Mouse (Mus musculus): ENCODE data around the gene Pecam1. TPM values are rescaled to one million over a fixed set of nuclear protein-coding genes. Genes with fewer than 3 reads are reported as not detected.
A peak's percentile ranks its signal among the peaks of the same experiment; 100 is the strongest.
"Not testable (repeated sequence)": the region's sequence is repeated elsewhere in the genome, so short reads cannot be mapped to it uniquely, and the experiment has no call there.

Gene Pecam1
- polyA plus RNA-seq, 1 experiment from 2014 or later: 16.0 TPM

- no peaks in the 10 kb centered on the region for H3K36me3 ChIP-seq (replicated peaks)
- no peak overlapping the region for H3K4me3 ChIP-seq
- no peaks in the 10 kb centered on the region for H3K9me3 ChIP-seq
- peaks cover 31% of the 10 kb centered on the region for H3K27me3 ChIP-seq (ENCODE audit: poor library complexity, severe bottlenecking)
- DNase-seq (ENCODE audit: extremely low spot score, low spot score): no peak
- peak overlapping the region; percentile 51 for H3K27ac ChIP-seq
- WGBS: 23% methylated on average over 5 of the region's 5 CpGs
- H3K4me1 ChIP-seq: peaks cover 41% of the 10 kb centered on the region
Measured at GRCm38 (mm10) chr11:106639356-106639692, 111.1 kb downstream of the Pecam1 start.

DNA sequence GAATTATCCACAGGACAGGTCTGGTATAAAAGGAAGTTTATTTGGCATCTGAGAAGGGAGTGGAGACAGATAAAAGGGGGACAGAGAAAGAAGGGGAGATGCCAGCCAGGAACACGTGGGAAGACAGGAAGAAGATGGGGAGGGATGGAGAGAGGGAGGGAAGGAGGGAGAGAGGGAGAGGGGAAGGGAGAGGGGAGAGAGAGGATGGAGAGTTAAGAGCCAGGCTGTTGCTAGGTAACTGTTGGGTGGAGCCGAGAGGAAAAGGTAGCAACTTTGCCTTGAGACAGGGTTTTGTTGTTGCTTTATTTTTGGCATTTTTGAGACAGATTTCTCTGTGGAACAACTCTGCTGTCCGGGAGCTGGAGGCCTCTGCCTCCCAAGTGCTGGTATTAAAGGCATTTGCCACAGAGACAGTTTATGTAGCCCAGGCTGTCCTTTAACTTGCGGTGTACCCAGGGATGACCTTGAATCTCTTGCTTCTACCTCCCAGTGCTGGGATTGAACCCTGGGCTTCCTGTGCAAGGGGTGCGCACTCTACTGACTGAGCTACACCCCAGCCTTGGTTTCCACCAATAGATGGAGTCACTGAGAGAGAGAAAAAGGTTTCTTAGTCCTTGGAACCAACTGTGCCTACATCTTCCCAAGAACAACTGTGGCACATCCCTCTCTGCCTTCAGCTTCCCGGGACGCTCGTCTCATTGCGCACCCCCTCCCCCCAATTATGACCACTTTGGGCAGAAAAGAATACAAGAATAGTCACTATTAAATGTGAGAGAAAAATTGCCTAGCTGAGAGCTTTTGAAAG lies 111.7 kb downstream of the Pecam1 start:
- no peak for DNase-seq (ENCODE audit: extremely low spot score, low spot score)
- no peaks in the 10 kb centered on the region for H3K9me3 ChIP-seq
- 28% methylated on average over 9 of the region's 9 CpGs for WGBS
- H3K36me3 ChIP-seq (replicated peaks): no peaks in the 10 kb centered on the region
- peaks cover 41% of the 10 kb centered on the region for H3K4me1 ChIP-seq
- H3K27ac ChIP-seq: no peak overlapping the region; the same call in 1 of the 2 replicates
- H3K4me3 ChIP-seq: no peak overlapping the region
- peaks cover 31% of the 10 kb centered on the region for H3K27me3 ChIP-seq (ENCODE audit: poor library complexity, severe bottlenecking)

DNA sequence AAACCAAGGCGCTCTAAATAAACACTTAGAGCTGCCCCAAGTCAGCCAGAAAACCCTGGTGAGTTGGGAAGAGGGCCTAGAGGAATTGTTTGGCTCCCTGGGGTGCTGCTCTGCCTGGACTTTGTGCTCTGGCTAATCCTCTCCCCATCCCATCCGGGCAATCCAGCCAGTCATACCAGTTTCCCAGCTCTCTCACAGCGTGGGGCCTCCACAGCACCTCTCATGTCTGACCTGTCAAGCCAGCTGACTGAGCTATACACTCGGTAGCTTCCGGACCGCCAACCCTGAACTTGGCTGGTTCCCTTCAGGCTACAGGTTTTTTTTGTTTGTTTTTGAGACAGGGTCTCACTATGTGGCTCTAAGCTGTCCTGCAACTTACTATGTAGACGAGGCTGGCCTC lies 112.7 kb downstream of the Pecam1 start:
- Histone ChIP-seq H3K27ac (peak overlapping the region; percentile 46), H3K36me3 (replicated peaks) (no peaks in the 10 kb centered on the region), H3K9me3 (peaks cover 8% of the 10 kb centered on the region), H3K4me1 (peaks cover 41% of the 10 kb centered on the region), H3K4me3 (no peak overlapping the region), H3K27me3 (ENCODE audit: poor library complexity, severe bottlenecking) (peaks cover 28% of the 10 kb centered on the region)
- WGBS: 7% methylated on average over 7 of the region's 7 CpGs
- DNase-seq (ENCODE audit: extremely low spot score, low spot score): no peak

GRCm38 (mm10) chr11:106635946-106636345 lies 114.5 kb downstream of the Pecam1 start:
- DNase-seq (ENCODE audit: extremely low spot score, low spot score): no peak
- Histone ChIP-seq H3K9me3 (peaks cover 15% of the 10 kb centered on the region), H3K36me3 (replicated peaks) (no peaks in the 10 kb centered on the region), H3K27ac (no peak overlapping the region), H3K4me3 (no peak overlapping the region), H3K27me3 (ENCODE audit: poor library complexity, severe bottlenecking) (peaks cover 26% of the 10 kb centered on the region), H3K4me1 (peaks cover 36% of the 10 kb centered on the region)
- 74% methylated on average over 2 of the region's 2 CpGs for WGBS

GRCm38 (mm10) chr11:106634175-106634574 lies 116.3 kb downstream of the Pecam1 start:
- H3K27ac ChIP-seq; DNase-seq (ENCODE audit: extremely low spot score, low spot score); H3K36me3 ChIP-seq (replicated peaks); H3K4me3 ChIP-seq: not testable (repeated sequence)
- Histone ChIP-seq H3K27me3 (ENCODE audit: poor library complexity, severe bottlenecking) (peaks cover 18% of the 10 kb centered on the region), H3K9me3 (peaks cover 15% of the 10 kb centered on the region), H3K4me1 (peaks cover 24% of the 10 kb centered on the region)
- 96% methylated on average over 3 of the region's 3 CpGs for WGBS

DNA sequence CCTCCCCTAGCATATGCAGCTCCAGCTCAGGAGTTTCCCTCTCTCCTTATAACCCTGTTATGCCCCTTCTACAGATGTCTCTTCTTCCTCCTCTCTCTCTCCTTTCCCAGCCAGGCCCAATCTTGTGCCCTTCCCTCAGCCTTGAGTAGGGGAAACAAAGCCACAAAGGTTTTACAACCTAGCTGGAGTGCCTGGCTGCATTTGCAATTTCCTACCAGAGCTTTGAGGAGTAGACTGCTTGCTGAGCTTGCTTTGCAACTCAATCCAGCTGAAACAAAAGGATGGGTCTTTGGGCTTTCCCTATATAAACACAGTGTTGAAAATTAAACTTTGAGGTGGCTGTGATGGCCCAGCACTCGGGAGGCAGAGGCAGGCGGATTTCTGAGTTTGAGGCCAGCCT lies 117.0 kb downstream of the Pecam1 start:
- H3K36me3 ChIP-seq (replicated peaks): no peaks in the 10 kb centered on the region
- H3K9me3 ChIP-seq: peaks cover 15% of the 10 kb centered on the region
- no peak for DNase-seq (ENCODE audit: extremely low spot score, low spot score)
- peaks cover 11% of the 10 kb centered on the region for H3K27me3 ChIP-seq (ENCODE audit: poor library complexity, severe bottlenecking)
- no peak overlapping the region for H3K27ac ChIP-seq
- H3K4me1 ChIP-seq: peaks cover 16% of the 10 kb centered on the region
- 85% methylated on average over 2 of the region's 2 CpGs for WGBS
- H3K4me3 ChIP-seq: no peak overlapping the region

DNA sequence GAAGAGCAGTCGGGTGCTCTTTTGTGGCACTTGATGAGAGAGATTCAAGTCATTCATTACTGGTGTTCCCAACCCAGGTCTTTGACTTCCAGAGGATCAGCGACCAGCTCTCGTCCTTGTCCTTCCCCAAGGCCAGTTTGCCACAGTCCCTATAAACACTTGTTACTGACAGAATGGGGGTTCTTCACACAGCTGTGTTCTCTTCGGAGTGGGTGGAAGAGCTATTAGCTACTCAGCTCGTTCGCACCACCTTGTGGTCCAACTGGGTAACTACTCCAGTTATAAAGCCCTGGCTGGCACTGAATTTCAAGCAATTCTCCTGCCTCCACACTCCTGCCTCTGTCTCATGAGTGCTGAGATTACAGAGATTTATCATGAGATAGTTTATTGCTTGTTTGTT lies 122.7 kb downstream of the Pecam1 start:
- Histone ChIP-seq H3K9me3 (peaks cover 6% of the 10 kb centered on the region), H3K27me3 (ENCODE audit: poor library complexity, severe bottlenecking) (no peaks in the 10 kb centered on the region), H3K4me1 (peaks cover 7% of the 10 kb centered on the region; the same call in 1 of the 2 replicates), H3K27ac (no peak overlapping the region), H3K4me3 (no peak overlapping the region), H3K36me3 (replicated peaks) (no peaks in the 10 kb centered on the region)
- WGBS: 23% methylated on average over 6 of the region's 6 CpGs
- DNase-seq (ENCODE audit: extremely low spot score, low spot score): peak; percentile 58

GRCm38 (mm10) chr11:106625577-106625976 lies 124.9 kb downstream of the Pecam1 start:
- Histone ChIP-seq H3K4me1 (peaks cover 11% of the 10 kb centered on the region; the same call in 1 of the 2 replicates), H3K4me3 (no peak overlapping the region), H3K27ac (no peak overlapping the region), H3K9me3 (no peaks in the 10 kb centered on the region), H3K27me3 (ENCODE audit: poor library complexity, severe bottlenecking) (no peaks in the 10 kb centered on the region), H3K36me3 (replicated peaks) (no peaks in the 10 kb centered on the region)
- WGBS: 60% methylated on average over 3 of the region's 3 CpGs
- no peak for DNase-seq (ENCODE audit: extremely low spot score, low spot score)

GRCm38 (mm10) chr11:106623629-106624028 lies 126.8 kb downstream of the Pecam1 start:
- H3K4me1 ChIP-seq: peaks cover 21% of the 10 kb centered on the region; the same call in 1 of the 2 replicates
- no peak overlapping the region for H3K27ac ChIP-seq
- no peaks in the 10 kb centered on the region for H3K9me3 ChIP-seq
- H3K27me3 ChIP-seq (ENCODE audit: poor library complexity, severe bottlenecking): no peaks in the 10 kb centered on the region
- no peak for DNase-seq (ENCODE audit: extremely low spot score, low spot score)
- H3K36me3 ChIP-seq (replicated peaks): no peaks in the 10 kb centered on the region
- 84% methylated on average over 2 of the region's 2 CpGs for WGBS
- H3K4me3 ChIP-seq: no peak overlapping the region

DNA sequence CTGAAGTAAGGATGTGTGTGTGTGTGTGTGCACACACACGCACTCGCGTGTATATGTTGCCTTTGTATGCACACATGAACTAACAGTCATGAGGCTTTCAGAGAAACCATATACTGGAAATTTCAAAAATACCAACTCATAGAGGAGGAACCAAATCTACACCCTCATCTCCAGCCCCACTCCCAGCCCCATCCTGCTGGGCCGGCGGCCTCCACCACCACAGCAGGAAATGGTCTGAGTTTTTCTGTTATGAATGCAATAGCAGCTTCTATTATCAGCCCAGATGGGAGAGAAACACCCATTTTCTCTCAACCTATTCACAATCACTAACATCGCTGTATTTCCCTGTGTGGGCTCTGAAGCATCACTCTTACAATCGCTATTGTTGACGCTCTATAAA lies 128.4 kb downstream of the Pecam1 start:
- Histone ChIP-seq H3K27ac (no peak overlapping the region), H3K27me3 (ENCODE audit: poor library complexity, severe bottlenecking) (no peaks in the 10 kb centered on the region), H3K4me1 (peaks cover 21% of the 10 kb centered on the region; the same call in 1 of the 2 replicates), H3K4me3 (no peak overlapping the region), H3K36me3 (replicated peaks) (no peaks in the 10 kb centered on the region), H3K9me3 (no peaks in the 10 kb centered on the region)
- WGBS: 92% methylated on average over 8 of the region's 8 CpGs
- no peak for DNase-seq (ENCODE audit: extremely low spot score, low spot score)

DNA sequence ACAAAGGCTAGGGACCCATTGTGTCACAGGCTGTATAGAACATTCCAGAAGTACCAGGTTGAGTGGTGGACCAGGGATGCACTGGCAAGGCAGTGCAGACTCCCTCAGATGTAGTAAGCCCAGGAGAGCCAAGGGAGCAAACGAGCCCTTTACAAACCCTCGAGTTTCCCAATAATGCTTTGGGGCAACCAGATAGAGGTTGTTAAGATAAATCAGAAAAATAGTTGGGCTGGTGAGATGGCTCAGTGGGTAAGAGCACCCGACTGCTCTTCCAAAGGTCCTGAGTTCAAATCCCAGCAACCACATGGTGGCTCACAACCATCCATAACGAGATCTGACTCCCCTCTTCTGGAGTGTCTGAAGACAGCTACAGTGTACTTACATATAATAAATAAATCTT lies 131.7 kb downstream of the Pecam1 start:
- H3K27me3 ChIP-seq (ENCODE audit: poor library complexity, severe bottlenecking); H3K9me3 ChIP-seq; H3K36me3 ChIP-seq (replicated peaks); DNase-seq (ENCODE audit: extremely low spot score, low spot score); H3K27ac ChIP-seq; H3K4me3 ChIP-seq: not testable (repeated sequence)
- 89% methylated on average over 4 of the region's 4 CpGs for WGBS
- peaks cover 14% of the 10 kb centered on the region; the same call in 1 of the 2 replicates for H3K4me1 ChIP-seq

- peaks cover 18% of the 10 kb centered on the region for H3K4me1 ChIP-seq
- 84% methylated on average over 13 of the region's 13 CpGs for WGBS
- no peaks in the 10 kb centered on the region for H3K36me3 ChIP-seq (replicated peaks)
- no peaks in the 10 kb centered on the region for H3K27me3 ChIP-seq (ENCODE audit: poor library complexity, severe bottlenecking)
- no peaks in the 10 kb centered on the region for H3K9me3 ChIP-seq
- H3K4me3 ChIP-seq: no peak overlapping the region
- no peak overlapping the region for H3K27ac ChIP-seq
- DNase-seq (ENCODE audit: extremely low spot score, low spot score): no peak
Measured at GRCm38 (mm10) chr11:106617821-106618580, 132.4 kb downstream of the Pecam1 start.

- Histone ChIP-seq H3K9me3 (no peaks in the 10 kb centered on the region), H3K4me1 (peaks cover 28% of the 10 kb centered on the region), H3K27me3 (ENCODE audit: poor library complexity, severe bottlenecking) (peaks cover 13% of the 10 kb centered on the region), H3K27ac (no peak overlapping the region), H3K36me3 (replicated peaks) (no peaks in the 10 kb centered on the region), H3K4me3 (no peak overlapping the region)
- WGBS: 79% methylated on average over 4 of the region's 4 CpGs
- DNase-seq (ENCODE audit: extremely low spot score, low spot score): no peak
Measured at GRCm38 (mm10) chr11:106615561-106615960, 134.9 kb downstream of the Pecam1 start.
